Mouse (Mus musculus): ENCODE results near the gene Add2.
A peak's percentile ranks its signal among the peaks of the same experiment; 100 is the strongest.
"Not testable (repeated sequence)": the region's sequence is repeated elsewhere in the genome, so short reads cannot be mapped to it uniquely, and the experiment has no call there.

Add2 gene

GRCm38 (mm10) chr6:86028601-86029322, at the start of gene Add2:
TSS of gene Add2 (plus strand) at chr6:86028681.
- peak; percentile 36 to 65 for DNase-seq (ENCODE audit: low spot score in 2 of 2)

- DNase-seq (ENCODE audit: low spot score in 2 of 2), result not testable (repeated sequence)
These were observed 49.7 kb upstream of the Add2 start for GRCm38 (mm10) chr6:85978736-85979135.

- DNase-seq (ENCODE audit: low spot score in 2 of 2), result no peak
These were observed 44.1 kb upstream of the Add2 start for GRCm38 (mm10) chr6:85984351-85984750.

GRCm38 (mm10) chr6:85989570-85989969, 38.9 kb upstream of the Add2 start:
- DNase-seq (ENCODE audit: low spot score in 2 of 2), result not testable (repeated sequence)

- not testable (repeated sequence) for DNase-seq (ENCODE audit: low spot score in 2 of 2)
These were observed 37.7 kb upstream of the Add2 start for GRCm38 (mm10) chr6:85990774-85991173.

- no peak for DNase-seq (ENCODE audit: low spot score in 2 of 2)
These were observed 25.0 kb upstream of the Add2 start for GRCm38 (mm10) chr6:86003405-86003925.

GRCm38 (mm10) chr6:86004271-86005148, 24.0 kb upstream of the Add2 start:
- peak; percentile 57 to 70 for DNase-seq (ENCODE audit: low spot score in 2 of 2)

GRCm38 (mm10) chr6:86009980-86010379, 18.5 kb upstream of the Add2 start:
- peak in 1 of 2 experiments; percentile 55 for DNase-seq (ENCODE audit: low spot score in 2 of 2)

- not testable (repeated sequence) for DNase-seq (ENCODE audit: low spot score in 2 of 2)
These were observed 13.7 kb upstream of the Add2 start for GRCm38 (mm10) chr6:86014812-86015211.

GRCm38 (mm10) chr6:86015871-86016270, 12.6 kb upstream of the Add2 start, which contains the start of gene Figla:
TSS of gene Figla (plus strand) at chr6:86016171.
- no peak for DNase-seq (ENCODE audit: low spot score in 2 of 2)

- DNase-seq (ENCODE audit: low spot score in 2 of 2), result no peak
These were observed 11.6 kb upstream of the Add2 start for GRCm38 (mm10) chr6:86016793-86017350.

- DNase-seq (ENCODE audit: low spot score in 2 of 2), result no peak
These were observed 8.9 kb upstream of the Add2 start for GRCm38 (mm10) chr6:86019415-86020237.

GRCm38 (mm10) chr6:86020948-86021347, 7.5 kb upstream of the Add2 start:
- DNase-seq (ENCODE audit: low spot score in 2 of 2), result peak in 1 of 2 experiments; percentile 38

- no peak for DNase-seq (ENCODE audit: low spot score in 2 of 2)
These were observed 1.7 kb upstream of the Add2 start for GRCm38 (mm10) chr6:86026632-86027292.

- no peak for DNase-seq (ENCODE audit: low spot score in 2 of 2)
These were observed 331 bp upstream of the Add2 start for GRCm38 (mm10) chr6:86028150-86028549.

GRCm38 (mm10) chr6:86029323-86029713, 837 bp downstream of the Add2 start:
- no peak for DNase-seq (ENCODE audit: low spot score in 2 of 2)

GRCm38 (mm10) chr6:86031527-86031926, 3.0 kb downstream of the Add2 start:
- DNase-seq (ENCODE audit: low spot score in 2 of 2), result no peak

GRCm38 (mm10) chr6:86033635-86034034, 5.2 kb downstream of the Add2 start:
- no peak for DNase-seq (ENCODE audit: low spot score in 2 of 2)

GRCm38 (mm10) chr6:86038901-86039300, 10.4 kb downstream of the Add2 start:
- no peak for DNase-seq (ENCODE audit: low spot score in 2 of 2)

- DNase-seq (ENCODE audit: low spot score in 2 of 2), result no peak
These were observed 11.7 kb downstream of the Add2 start for GRCm38 (mm10) chr6:86040140-86040539.

GRCm38 (mm10) chr6:86047510-86047909, 19.0 kb downstream of the Add2 start:
- no peak for DNase-seq (ENCODE audit: low spot score in 2 of 2)

Measured in cerebellum, postnatal 4 days (tissue).